Mouse (Mus musculus) intestine, postnatal 0 days (tissue): Measurements from ENCODE around the gene Noct. TPM values are rescaled to one million over a fixed set of nuclear protein-coding genes. Genes with fewer than 3 reads are reported as not detected.

Source experiments
- ATAC-seq: fragments of 200-750 bp; cut with Nextera tagmentation; 2 replicates; pipeline ENCODE4 v1.8.0; 2017; ENCODE audit warnings: mild to moderate bottlenecking, moderate TSS enrichment, moderate library complexity
- H3K27ac ChIP-seq: fragments of 300-500 bp; sonication (generic); 2 replicates; pipeline ENCODE4 v1.5.1; 2014; ENCODE audit warnings: mild to moderate bottlenecking, low read depth, low read length, moderate library complexity
- H3K27me3 ChIP-seq: fragments of 300-500 bp; sonication (generic); replicated peaks from 2 replicates; pipeline ENCODE4 v1.6.1; 2014; ENCODE audit warnings: low read length, mixed read lengths; ENCODE audit not compliant: control insufficient read depth, insufficient read depth
- H3K36me3 ChIP-seq: fragments of 300-500 bp; sonication (generic); 2 replicates; pipeline ENCODE4 v1.6.1; 2014; ENCODE audit warnings: mild to moderate bottlenecking, moderate library complexity; ENCODE audit not compliant: control insufficient read depth, insufficient read depth
- H3K4me1 ChIP-seq: fragments of 300-500 bp; sonication (generic); replicated peaks from 2 replicates; pipeline ENCODE4 v1.6.1; 2014; ENCODE audit warnings: antibody characterized with exemption, low read length, mixed read lengths; ENCODE audit not compliant: control insufficient read depth, insufficient read depth
- H3K4me2 ChIP-seq: fragments of 300-500 bp; sonication (generic); replicated peaks from 2 replicates; pipeline ENCODE4 v1.6.1; 2014; ENCODE audit warnings: low read depth, mild to moderate bottlenecking, moderate library complexity
- H3K4me3 ChIP-seq: fragments of 300-500 bp; sonication (generic); 2 replicates; pipeline ENCODE4 v1.5.1; 2014; ENCODE audit warnings: low read depth, low read length
- H3K9ac ChIP-seq: fragments of 300-500 bp; sonication (generic); 2 replicates; pipeline ENCODE4 v1.6.1; 2014; ENCODE audit warnings: mild to moderate bottlenecking, low read depth, low read length
- H3K9me3 ChIP-seq: fragments of 300-500 bp; sonication (generic); 2 replicates; pipeline ENCODE4 v1.6.1; 2016; ENCODE audit warnings: mixed run types; ENCODE audit not compliant: control insufficient read depth
- CTCF ChIP-seq: sonication (generic); IDR thresholded peaks from 2 replicates; pipeline ENCODE4 v1.5.1; 2016; ENCODE audit warnings: low read depth, mild to moderate bottlenecking, control low read depth, antibody characterized with exemption, moderate library complexity
- WGBS: fragments of 180-500 bp; shearing (Covaris S2); extraction: QIAGEN DNeasy Blood & Tissue Kit; methylation state at CpG from one replicate; pipeline ENCODE4 v1.1.7; 2014; 5-methylcytosine and 5-hydroxymethylcytosine counted together
- microRNA-seq: library from miRNA; unstranded; fragments of <30 nt; microRNA quantifications from one replicate; pipeline ENCODE4, GENCODE M21; 2016
- polyA plus RNA-seq: library from polyadenylated mRNA; unstranded; fragments of >200 nt; fragmentation: Nextera tagmentation; extraction: Ambion mirVana; gene quantifications from 2 replicates; pipeline ENCODE4 v1.2.1, GENCODE M21; 2015

Gene Noct
- polyA plus RNA-seq, 1 experiment from 2014 or later: 12.0 TPM

GRCm38 (mm10) chr3:51281727-51282126, 57.5 kb downstream of the Noct start:
- H3K27ac ChIP-seq: no peak overlapping the region
- H3K4me1 ChIP-seq: no peaks in the 10 kb centered on the region
- no peak overlapping the region for H3K4me2 ChIP-seq
- no peaks in the 10 kb centered on the region for H3K9me3 ChIP-seq
- 91% methylated on average over 4 of the region's 4 CpGs for WGBS
- H3K4me3 ChIP-seq: no peak overlapping the region
- no peaks in the 10 kb centered on the region for H3K27me3 ChIP-seq
- ATAC-seq: no peak
- no peak for TF ChIP-seq CTCF
- no peaks in the 10 kb centered on the region; the same call in 1 of the 2 replicates for H3K36me3 ChIP-seq
- no peak overlapping the region for H3K9ac ChIP-seq

DNA sequence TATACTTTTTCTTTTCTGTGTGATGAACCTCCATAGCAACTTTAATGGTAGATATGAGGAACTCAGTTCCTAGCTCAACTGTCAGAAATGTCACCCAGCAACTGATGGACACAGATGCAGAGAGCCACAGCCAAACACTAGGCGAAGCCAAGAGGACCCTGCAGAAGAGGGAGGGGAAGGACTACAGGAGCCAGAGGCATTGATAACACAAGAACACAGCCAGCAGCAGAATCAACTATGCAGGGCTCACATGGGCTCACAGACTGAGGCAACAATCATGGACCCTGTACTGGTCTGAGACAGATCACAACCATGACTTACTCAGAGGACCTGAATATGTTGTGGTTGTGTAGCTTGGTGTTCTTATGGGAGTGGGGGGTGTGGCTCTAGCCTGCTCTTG, 60.1 kb downstream of the Noct start:
- Histone ChIP-seq H3K4me1 (no peaks in the 10 kb centered on the region), H3K27ac (no peak overlapping the region), H3K36me3 (no peaks in the 10 kb centered on the region; the same call in 1 of the 2 replicates), H3K4me2 (no peak overlapping the region), H3K4me3 (no peak overlapping the region), H3K27me3 (no peaks in the 10 kb centered on the region), H3K9ac (no peak overlapping the region), H3K9me3 (no peaks in the 10 kb centered on the region)
- TF ChIP-seq CTCF: no peak
- no peak for ATAC-seq
- WGBS: 76% methylated on average over 1 of the region's 1 CpGs

DNA sequence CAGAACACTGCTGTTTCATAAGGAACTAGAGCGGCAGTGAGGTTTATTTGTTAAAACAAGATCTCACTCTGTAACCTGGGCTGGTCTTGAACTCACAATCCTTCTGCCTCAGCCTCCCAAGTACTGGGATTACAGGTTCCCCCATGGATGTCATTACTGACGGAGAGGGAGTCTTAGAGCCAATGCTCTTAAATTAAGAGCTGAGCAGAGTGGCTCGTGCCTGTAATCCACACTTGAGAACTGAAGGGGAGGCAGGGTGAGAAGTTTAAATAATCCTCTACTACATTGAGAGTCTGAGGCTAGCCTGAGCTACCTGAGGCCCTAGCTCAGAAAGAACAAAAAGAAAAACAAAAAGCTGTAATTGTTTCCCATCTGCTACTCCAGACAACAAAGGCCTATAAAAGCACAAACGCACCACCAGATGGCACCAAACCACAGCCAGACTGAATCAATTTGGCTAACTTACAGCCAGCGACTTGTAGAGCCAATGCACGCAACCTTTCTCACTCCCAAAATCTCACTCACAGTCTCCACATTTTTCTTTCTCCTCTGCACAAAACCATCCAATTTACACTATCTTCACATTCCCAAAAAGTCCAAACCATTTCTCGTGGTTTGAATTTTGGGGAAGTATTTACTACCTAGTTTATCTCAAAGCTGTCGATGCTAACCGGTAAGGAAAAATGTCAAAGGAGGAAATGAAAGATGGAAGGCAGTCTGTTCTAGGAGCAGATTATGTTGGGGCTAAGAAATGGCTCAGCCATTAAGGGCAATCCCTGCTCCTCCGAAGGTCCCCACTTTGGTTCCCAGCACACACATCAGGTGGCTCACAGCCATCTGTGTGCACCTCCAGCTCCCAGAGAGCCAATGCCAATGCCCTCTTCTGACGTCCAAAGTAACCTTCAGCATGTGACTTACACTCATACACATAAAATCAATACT, 64.9 kb downstream of the Noct start:
- H3K36me3 ChIP-seq: peaks cover 1% of the 10 kb centered on the region; the same call in 1 of the 2 replicates
- no peak overlapping the region for H3K27ac ChIP-seq
- 0 out of 2 replicates have a peak, but pooled peaks have one; percentile 22 for ATAC-seq
- H3K4me1 ChIP-seq: no peaks in the 10 kb centered on the region
- H3K4me2 ChIP-seq: no peak overlapping the region
- WGBS: 54% methylated on average over 11 of the region's 11 CpGs
- no peaks in the 10 kb centered on the region for H3K9me3 ChIP-seq
- H3K27me3 ChIP-seq: no peaks in the 10 kb centered on the region
- peak; percentile 90 for TF ChIP-seq CTCF
- no peak overlapping the region for H3K9ac ChIP-seq
- H3K4me3 ChIP-seq: no peak overlapping the region

DNA sequence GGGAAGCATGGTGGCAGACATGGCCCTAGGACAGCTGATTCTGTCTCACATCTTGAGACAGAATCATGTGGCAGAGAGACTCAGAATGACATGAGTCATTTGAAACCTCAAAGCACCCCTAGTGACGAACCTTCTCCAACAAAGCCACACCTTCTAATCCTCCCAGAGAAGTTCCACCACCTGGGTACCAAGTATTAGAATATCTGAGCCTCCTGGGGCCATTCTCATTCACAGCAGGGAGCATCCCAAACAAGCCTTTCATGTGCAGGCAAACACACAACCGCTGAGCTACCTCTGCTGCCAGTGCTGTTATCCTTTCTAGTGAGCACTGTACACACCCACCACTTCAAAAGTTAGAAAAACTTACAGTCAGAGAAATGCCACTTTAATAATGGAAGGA, 70.0 kb downstream of the Noct start:
- no peak for ATAC-seq
- WGBS: 52% methylated on average over 2 of the region's 2 CpGs
- no peak overlapping the region for H3K9ac ChIP-seq
- no peaks in the 10 kb centered on the region for H3K27me3 ChIP-seq
- no peak overlapping the region for H3K4me3 ChIP-seq
- H3K36me3 ChIP-seq: peaks cover 4% of the 10 kb centered on the region
- no peaks in the 10 kb centered on the region for H3K4me1 ChIP-seq
- no peak overlapping the region for H3K27ac ChIP-seq
- H3K9me3 ChIP-seq: no peaks in the 10 kb centered on the region
- H3K4me2 ChIP-seq: no peak overlapping the region
- no peak for TF ChIP-seq CTCF

GRCm38 (mm10) chr3:51295225-51295624, 71.0 kb downstream of the Noct start:
- no peak for ATAC-seq
- Histone ChIP-seq H3K4me3 (no peak overlapping the region), H3K4me1 (no peaks in the 10 kb centered on the region), H3K4me2 (no peak overlapping the region), H3K36me3 (peaks cover 4% of the 10 kb centered on the region), H3K9ac (no peak overlapping the region), H3K9me3 (no peaks in the 10 kb centered on the region), H3K27ac (no peak overlapping the region), H3K27me3 (no peaks in the 10 kb centered on the region)
- 53% methylated on average over 2 of the region's 2 CpGs for WGBS
- TF ChIP-seq CTCF: no peak

DNA sequence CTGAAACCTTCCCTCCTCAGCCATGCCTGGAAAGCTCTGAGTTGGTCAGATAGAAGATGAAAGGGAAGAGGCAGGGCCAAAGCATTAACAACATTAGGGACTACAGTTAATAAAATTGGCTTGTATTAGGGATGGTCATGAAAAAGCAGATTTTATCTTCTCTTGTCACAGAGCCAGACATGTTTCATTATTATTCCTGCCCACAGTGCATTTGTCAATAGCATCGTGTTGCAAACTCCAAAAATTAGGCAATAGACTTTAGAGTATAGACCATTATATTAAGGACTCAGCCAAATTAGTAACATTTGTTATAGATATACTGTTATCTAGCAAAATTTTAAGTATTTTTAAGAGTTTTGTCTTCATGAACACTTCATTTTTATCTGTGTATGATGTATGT, 72.5 kb downstream of the Noct start:
- no peak overlapping the region for H3K9ac ChIP-seq
- H3K4me1 ChIP-seq: no peaks in the 10 kb centered on the region
- no peak for ATAC-seq
- no peak overlapping the region for H3K4me2 ChIP-seq
- 74% methylated on average over 1 of the region's 1 CpGs for WGBS
- H3K4me3 ChIP-seq: no peak overlapping the region
- H3K9me3 ChIP-seq: no peaks in the 10 kb centered on the region
- no peak for TF ChIP-seq CTCF
- H3K27ac ChIP-seq: no peak overlapping the region
- no peaks in the 10 kb centered on the region for H3K27me3 ChIP-seq
- peaks cover 4% of the 10 kb centered on the region for H3K36me3 ChIP-seq

Small RNA genes within 50 kb of the gene (microRNA-seq; reads per million reads assigned to microRNA genes)
- not detected for gene Gm24282

Other genes starting within 250 kb of the Noct start
- 38.6 and 40.7 TPM in 2 replicates for gene Elf2, start 116.2 kb downstream of the Noct start, polyA plus RNA-seq
- 0.41 and 0.59 TPM in 2 replicates for gene Mgarp, start 172.3 kb downstream of the Noct start, polyA plus RNA-seq
- 1,384 and 1,395 TPM in 2 replicates for gene Ndufc1, start 184.5 kb downstream of the Noct start, polyA plus RNA-seq
- 14.4 and 16.3 TPM in 2 replicates for gene Naa15, start 190.7 kb downstream of the Noct start, polyA plus RNA-seq